Mouse (Mus musculus) kidney, postnatal 4 days (tissue): ENCODE data around the gene Adgrg6.

Experiments used
- DNase-seq, 2 experiments: peaks; one replicate each; pipeline ENCODE4 v3.0.0; 2021; ENCODE audit warnings: mixed read lengths in 2 of 2

The Adgrg6 gene

GRCm38 (mm10) chr10:14483257-14483656 is 62.2 kb downstream of the Adgrg6 start:
- DNase-seq: no peak

GRCm38 (mm10) chr10:14482483-14482882 is 63.0 kb downstream of the Adgrg6 start:
- DNase-seq: no peak

- peak in 1 of 2 experiments; percentile 25 for DNase-seq
Measured at GRCm38 (mm10) chr10:14480928-14481327, 64.5 kb downstream of the Adgrg6 start.

GRCm38 (mm10) chr10:14476393-14476792 is 69.1 kb downstream of the Adgrg6 start:
- no peak for DNase-seq

GRCm38 (mm10) chr10:14475641-14476040 is 69.8 kb downstream of the Adgrg6 start:
- DNase-seq: no peak

- no peak for DNase-seq
Measured at GRCm38 (mm10) chr10:14474541-14475305, 70.7 kb downstream of the Adgrg6 start.

- DNase-seq: no peak
Measured at GRCm38 (mm10) chr10:14471039-14471550, 74.4 kb downstream of the Adgrg6 start.

- no peak for DNase-seq
Measured at GRCm38 (mm10) chr10:14468623-14469022, 76.8 kb downstream of the Adgrg6 start.

GRCm38 (mm10) chr10:14463796-14464511 is 81.5 kb downstream of the Adgrg6 start:
- peak in 1 of 2 experiments; percentile 25 for DNase-seq

GRCm38 (mm10) chr10:14460933-14461514 is 84.4 kb downstream of the Adgrg6 start:
- DNase-seq: no peak

DNA sequence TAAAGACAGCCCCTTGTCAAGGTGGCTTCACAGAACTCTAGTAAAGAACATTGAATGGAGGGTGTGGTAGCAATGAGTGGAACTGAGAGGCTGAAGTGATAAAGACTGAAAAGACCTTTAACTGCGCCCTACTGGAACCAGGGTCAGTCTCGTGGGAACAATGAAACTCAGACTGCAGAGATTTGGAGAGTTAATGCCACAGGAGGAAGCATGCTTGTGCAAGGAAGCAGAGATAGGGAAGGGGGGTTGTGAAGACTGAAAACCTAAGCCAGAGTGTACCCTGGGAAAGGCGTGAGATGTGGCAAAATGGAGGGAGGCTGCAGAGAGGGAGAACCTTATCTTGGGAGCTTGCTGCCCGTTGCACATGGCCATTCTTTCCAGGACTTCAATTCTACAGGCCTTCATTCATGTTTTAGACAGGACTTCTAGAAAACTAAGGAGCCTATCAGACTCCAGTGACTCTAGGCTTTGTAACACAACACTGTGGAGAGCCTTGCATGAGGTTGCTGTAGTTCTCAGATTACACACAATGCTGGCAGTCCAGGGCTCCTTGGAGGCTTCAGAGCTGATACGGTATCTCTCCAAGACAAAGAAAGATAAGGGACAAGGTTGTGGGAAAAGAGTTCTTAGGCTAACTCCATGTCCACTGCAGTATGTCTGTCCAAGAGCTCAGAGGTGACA is 85.1 kb downstream of the Adgrg6 start:
- no peak for DNase-seq

DNA sequence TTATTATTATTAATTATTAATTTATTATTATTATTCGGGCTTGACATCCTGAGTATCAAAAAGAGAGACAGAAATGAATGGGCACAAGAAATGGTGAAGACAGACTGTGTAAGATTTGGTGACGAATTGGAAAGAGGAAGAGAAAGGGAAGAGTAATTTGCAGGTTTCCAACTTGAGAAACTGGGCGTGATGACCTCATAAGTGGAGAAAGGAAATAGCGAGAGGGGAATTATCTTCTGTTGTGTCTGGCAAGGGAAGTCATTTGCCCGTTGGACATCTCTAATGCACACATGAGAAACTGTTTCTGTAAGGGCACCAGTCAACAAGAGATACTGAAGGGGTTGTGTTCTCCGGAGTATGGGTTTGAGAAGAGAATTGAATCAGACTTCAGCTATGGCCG is 85.6 kb downstream of the Adgrg6 start:
- DNase-seq: no peak

- DNase-seq: no peak
Measured at GRCm38 (mm10) chr10:14459330-14459729, 86.1 kb downstream of the Adgrg6 start.

GRCm38 (mm10) chr10:14454481-14454880 is 91.0 kb downstream of the Adgrg6 start:
- DNase-seq: peak; percentile 42 to 50

DNA sequence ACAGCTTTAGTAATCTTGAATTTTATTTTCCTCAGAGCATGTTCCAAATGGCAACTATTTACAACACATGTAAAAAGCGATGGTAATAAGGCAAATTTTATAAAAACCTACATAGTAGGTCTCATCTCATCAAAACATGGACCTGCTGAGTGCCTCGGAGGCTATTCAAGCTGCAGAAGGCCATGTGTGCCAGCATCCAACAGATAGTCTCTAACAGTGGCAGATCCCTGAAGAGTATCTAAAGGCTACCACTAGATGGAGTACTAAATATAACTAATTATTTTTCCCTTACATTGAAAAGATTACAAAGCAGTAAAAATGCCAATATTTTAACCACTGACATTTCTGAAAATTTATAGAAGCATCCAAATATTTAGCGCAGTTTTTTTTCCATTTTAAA is 93.6 kb downstream of the Adgrg6 start:
- no peak for DNase-seq

GRCm38 (mm10) chr10:14450073-14450472 is 95.4 kb downstream of the Adgrg6 start:
- peak; percentile 15 to 20 for DNase-seq

DNA sequence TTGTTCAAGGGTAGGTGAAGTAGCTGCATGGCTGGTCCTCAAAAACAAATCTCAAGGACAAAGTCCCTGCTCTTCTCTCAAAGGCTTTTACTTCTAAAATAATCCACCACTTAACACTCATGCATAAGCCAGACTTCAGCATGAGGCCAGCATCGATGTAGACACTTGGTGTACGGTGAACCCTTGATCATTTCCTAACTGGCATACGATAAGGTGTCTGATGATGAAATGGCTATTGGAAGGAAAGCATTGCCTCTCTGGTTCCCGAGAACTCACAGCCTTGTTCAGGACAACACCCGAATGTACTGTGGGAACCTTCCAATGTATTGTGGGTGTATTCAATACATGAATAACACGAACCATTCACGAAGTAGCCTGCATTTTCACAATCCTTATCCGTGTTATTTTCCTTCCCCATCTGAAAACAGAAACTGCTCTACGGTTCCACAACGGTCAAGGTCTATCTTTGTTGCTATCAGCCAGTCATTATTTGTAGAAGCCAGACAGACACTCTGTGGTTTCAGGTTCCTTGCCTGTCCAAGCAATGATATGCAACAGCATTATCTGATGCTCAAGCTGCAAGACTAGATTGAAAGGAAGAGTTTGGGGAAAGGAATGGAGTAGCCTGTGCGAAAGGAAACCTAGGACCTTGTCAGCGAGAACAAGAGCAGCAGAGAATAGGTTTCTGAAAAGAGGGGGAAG is 99.7 kb downstream of the Adgrg6 start:
- no peak for DNase-seq

- DNase-seq: no peak
Measured at GRCm38 (mm10) chr10:14440860-14441579, 104.4 kb downstream of the Adgrg6 start.

DNA sequence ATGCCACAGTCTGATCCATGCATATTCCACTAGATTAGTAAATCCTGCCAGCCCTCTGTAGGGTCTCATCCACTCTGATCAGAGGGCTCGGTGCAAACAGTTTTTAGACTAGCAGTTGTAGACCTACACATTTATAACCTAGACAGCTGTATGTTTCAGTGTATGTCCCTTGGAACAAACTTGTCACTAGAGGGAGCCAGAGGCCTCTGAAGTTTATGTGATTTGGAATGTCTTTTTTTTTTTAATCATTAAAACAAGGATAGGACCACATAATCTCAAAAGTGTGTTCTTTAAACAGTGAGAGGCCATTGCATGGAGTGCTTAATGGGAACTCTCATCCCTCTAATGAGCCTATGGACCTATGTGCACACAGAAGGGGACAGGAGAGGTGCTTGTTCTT is 141.4 kb downstream of the Adgrg6 start:
- peak; percentile 29 to 63 for DNase-seq

DNA sequence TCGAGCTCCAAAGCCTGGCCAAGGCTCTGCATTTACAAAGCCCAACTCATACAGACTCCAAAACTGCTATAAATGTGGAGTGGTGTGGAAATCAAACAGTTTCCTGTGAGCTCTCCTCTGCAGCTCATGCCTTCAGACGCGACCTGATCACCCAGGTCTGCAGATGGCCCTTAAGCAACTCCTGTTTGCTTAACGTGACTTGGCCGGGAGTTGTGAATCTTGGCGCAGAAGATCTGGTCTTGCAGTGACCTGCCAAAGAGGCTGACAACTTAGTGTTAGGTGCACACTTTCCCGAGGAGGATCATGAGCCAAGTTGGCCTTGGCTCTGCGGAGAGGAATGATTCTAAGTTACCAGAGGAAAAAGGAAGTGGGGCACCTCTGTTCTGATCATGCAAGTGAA is 143.7 kb downstream of the Adgrg6 start:
- no peak for DNase-seq

DNA sequence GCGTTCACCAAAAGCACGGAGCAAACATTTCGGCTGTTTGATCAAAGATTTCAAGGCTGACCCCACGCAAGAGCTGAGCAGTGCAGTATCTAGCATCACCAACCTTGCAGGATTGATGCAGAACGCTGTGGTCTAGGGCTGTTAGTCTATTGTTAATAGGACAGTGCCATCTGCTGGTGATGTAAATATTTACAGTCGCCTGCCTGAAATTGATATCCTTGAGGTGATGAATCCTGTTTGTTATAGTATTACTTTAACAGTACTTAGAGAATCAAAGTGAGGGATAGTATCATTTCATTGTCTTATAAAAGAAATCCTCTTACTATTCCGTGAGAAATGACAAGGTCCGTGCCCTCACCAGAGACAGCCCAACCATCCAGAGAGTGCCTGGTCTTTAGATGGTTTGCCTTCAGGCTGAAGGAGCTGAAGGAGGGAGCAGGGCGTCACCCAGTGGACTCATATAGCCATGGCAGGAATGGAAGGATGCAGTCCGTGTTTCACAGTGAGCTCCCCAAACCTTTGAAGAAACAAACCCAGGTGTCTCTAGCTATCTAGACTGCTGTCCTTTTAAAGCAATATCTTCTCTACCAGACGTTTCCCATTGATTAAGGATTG is 154.3 kb downstream of the Adgrg6 start:
- peak; percentile 76 to 81 for DNase-seq
